Mouse (Mus musculus): ENCODE measurements around the gene Stx16.

DNA sequence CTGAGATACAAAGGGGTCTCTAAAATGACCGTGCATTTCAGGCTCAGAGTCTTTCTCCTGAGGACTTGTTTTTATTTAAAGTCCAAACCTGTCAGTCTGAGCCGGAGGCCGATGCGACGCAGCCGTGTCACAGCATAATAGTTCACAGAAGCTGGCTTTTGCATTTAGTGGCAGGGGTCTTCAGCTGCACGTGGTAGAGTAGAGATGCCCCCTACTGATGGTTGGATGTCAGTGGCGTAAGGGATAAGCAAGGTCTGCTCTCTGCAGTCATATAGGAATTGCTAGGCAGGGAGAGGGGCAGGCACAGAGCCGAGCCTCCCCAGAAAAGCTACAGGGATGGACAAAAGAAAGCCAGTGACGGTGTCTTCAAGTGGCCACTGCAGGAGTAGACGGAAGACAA is 42.0 kb downstream of the Stx16 start:
- TF ChIP-seq POLR2A (IDR thresholded peaks at IDR 0.05; ENCODE audit: low read depth, low read length) (no peak), CTCF (IDR thresholded peaks at IDR 0.05; ENCODE audit: extremely low read depth, insufficient read length, insufficient replicate concordance, low read depth, low read length) (no peak)

All from small intestine, adult 2 months (tissue).